Comparison of ENCODE assay signal across 1 mouse cellular context in the genomic region with DNA sequence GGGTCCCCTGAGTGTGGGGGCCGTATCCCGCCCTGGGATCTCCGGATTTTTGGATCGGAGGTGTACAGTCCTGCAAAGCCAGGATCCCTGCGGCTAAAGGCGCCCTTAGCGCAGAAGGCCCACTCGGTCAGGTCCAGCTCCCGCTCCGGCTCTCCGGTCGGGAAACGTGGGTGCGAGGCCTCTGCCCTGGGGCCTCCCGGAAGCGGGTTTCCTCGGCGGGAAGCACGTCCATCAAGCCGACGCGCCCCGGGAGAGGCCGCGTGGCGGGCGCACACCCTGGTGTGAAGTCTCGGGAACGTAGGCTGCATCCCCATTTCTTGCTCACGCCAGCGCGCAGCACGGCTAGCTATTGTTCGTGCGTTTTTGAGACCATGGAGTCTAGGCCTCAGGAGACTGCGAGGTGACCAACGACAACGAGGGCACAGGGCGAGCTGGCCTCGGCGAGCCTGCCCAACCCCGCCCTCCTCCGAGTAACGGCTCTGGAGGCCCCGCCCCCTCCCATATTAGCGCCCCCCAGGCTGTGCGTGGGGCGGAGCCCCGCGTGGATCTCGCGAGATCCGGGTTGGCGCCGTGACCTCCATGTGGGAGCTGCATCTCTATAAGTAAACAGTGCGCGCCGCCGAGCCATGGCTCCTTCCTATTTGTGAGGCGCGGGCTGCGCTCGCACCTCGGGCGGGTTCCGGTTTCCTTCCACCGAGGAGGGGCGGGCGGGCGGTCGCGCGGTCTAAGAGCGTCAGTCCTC.
TF ChIP-seq lines count a peak whose summit lies in the region.

Uhrf2 (plus strand) TSS at position 620 of the 742 bp plus-strand sequence.

TF ChIP-seq in myocyte, 11 proteins besides CTCF, POLR2A, EP300 and RAD21 (continued from another document):
- TF ChIP-seq MYOD1 (IDR thresholded peaks at IDR 0.05; ENCODE audit: control insufficient read depth in 1 of 3, insufficient read length in 2 of 3, low read depth in 2 of 3) = no peak
- TF ChIP-seq TCF3 (IDR thresholded peaks at IDR 0.05; ENCODE audit: insufficient read length, low read depth) = no peak
- TF ChIP-seq REST (IDR thresholded peaks at IDR 0.05; ENCODE audit: insufficient read depth, insufficient read length) = no peak
- TF ChIP-seq E2F4 (IDR thresholded peaks at IDR 0.05; ENCODE audit: insufficient read depth) = peak; percentile 28
- TF ChIP-seq USF1 (IDR thresholded peaks at IDR 0.05; ENCODE audit: low read depth) = no peak
TF ChIP-seq in myocyte: peak in this region for 4.
